Mouse (Mus musculus): ENCODE results near the gene Tapbp. TPM values are rescaled to one million over a fixed set of nuclear protein-coding genes. Genes with fewer than 3 reads are reported as not detected.
"Not testable (repeated sequence)": the region's sequence is repeated elsewhere in the genome, so short reads cannot be mapped to it uniquely, and the experiment has no call there.

Tapbp gene
- polyA plus RNA-seq (2012; fragmentation: generic; extraction: Trizol): 50.6 TPM

GRCm38 (mm10) chr17:33915671-33916250, at the start of gene Tapbp, which contains the start of gene Zbtb22:
TSS of gene Tapbp (plus strand) at chr17:33915899.
TSS of gene Zbtb22 (plus strand) at chr17:33915904.
- no peaks in the 10 kb centered on the region for H3K27me3 ChIP-seq (ENCODE audit: control insufficient read depth, insufficient read depth, insufficient read length)
- peaks cover 6% of the 10 kb centered on the region for H3K79me2 ChIP-seq (ENCODE audit: control insufficient read depth, insufficient read depth)
- H3K4me2 ChIP-seq (ENCODE audit: low read depth): peak within 1 kb of the TSS; percentile 78
- peak within 1 kb of the TSS; percentile 41 for H3K4me3 ChIP-seq
- H3K36me3 ChIP-seq (ENCODE audit: control insufficient read depth, insufficient read depth): peaks cover 11% of the 10 kb centered on the region
- H3ac ChIP-seq (ENCODE audit: control insufficient read depth, insufficient read length): no peak within 1 kb of the TSS
- TF ChIP-seq TCF12 (IDR thresholded peaks at IDR 0.05; ENCODE audit: insufficient read depth, poor library complexity, severe bottlenecking) (no peak), POLR2AphosphoS2 (IDR thresholded peaks at IDR 0.05; ENCODE audit: insufficient read length, low read depth) (peak; percentile 84), POLR2A (IDR thresholded peaks at IDR 0.05; ENCODE audit: insufficient read length, low read depth) (peak; percentile 54)

- not testable (repeated sequence) for H3K36me3 ChIP-seq (ENCODE audit: control insufficient read depth, insufficient read depth); H3K4me2 ChIP-seq (ENCODE audit: low read depth); H3K79me2 ChIP-seq (ENCODE audit: control insufficient read depth, insufficient read depth); H3K27me3 ChIP-seq (ENCODE audit: control insufficient read depth, insufficient read depth, insufficient read length); H3ac ChIP-seq (ENCODE audit: control insufficient read depth, insufficient read length); H3K4me3 ChIP-seq
Measured at GRCm38 (mm10) chr17:33873537-33873936, 42.2 kb upstream of the Tapbp start, which contains the start of gene Gm7029. TSS of gene Gm7029 (plus strand) at chr17:33873837.

- no peaks in the 10 kb centered on the region for H3K79me2 ChIP-seq (ENCODE audit: control insufficient read depth, insufficient read depth)
- H3K4me3 ChIP-seq: no peak overlapping the region
- TF ChIP-seq TCF3 (IDR thresholded peaks at IDR 0.05; ENCODE audit: insufficient read length, low read depth): no peak
- no peak for TF ChIP-seq REST (IDR thresholded peaks at IDR 0.05; ENCODE audit: insufficient read depth, insufficient read length)
- no peak for TF ChIP-seq E2F4 (IDR thresholded peaks at IDR 0.05; ENCODE audit: insufficient read depth)
- no peak for TF ChIP-seq POLR2AphosphoS2 (IDR thresholded peaks at IDR 0.05; ENCODE audit: insufficient read length, low read depth)
- TF ChIP-seq CEBPB (IDR thresholded peaks at IDR 0.05; ENCODE audit: insufficient read depth, poor library complexity, severe bottlenecking): no peak
- no peak for TF ChIP-seq MAX (IDR thresholded peaks at IDR 0.05; ENCODE audit: low read depth)
- no peak for TF ChIP-seq MYOD1 (IDR thresholded peaks at IDR 0.05; ENCODE audit: control insufficient read depth in 1 of 3, insufficient read length in 2 of 3, low read depth in 2 of 3)
- TF ChIP-seq POLR2A (IDR thresholded peaks at IDR 0.05; ENCODE audit: insufficient read length, low read depth): no peak
- no peak for TF ChIP-seq TCF12 (IDR thresholded peaks at IDR 0.05; ENCODE audit: insufficient read depth, poor library complexity, severe bottlenecking)
- TF ChIP-seq MYOG (IDR thresholded peaks at IDR 0.05; ENCODE audit: control insufficient read depth in 1 of 3, insufficient read depth in 1 of 3, insufficient read length in 2 of 3, low read depth in 2 of 3): no peak
- no peak for TF ChIP-seq USF1 (IDR thresholded peaks at IDR 0.05; ENCODE audit: low read depth)
- H3ac ChIP-seq (ENCODE audit: control insufficient read depth, insufficient read length): no peak overlapping the region
- no peaks in the 10 kb centered on the region for H3K36me3 ChIP-seq (ENCODE audit: control insufficient read depth, insufficient read depth)
- no peaks in the 10 kb centered on the region for H3K27me3 ChIP-seq (ENCODE audit: control insufficient read depth, insufficient read depth, insufficient read length)
- no peak overlapping the region for H3K4me2 ChIP-seq (ENCODE audit: low read depth)
Measured at GRCm38 (mm10) chr17:33874411-33874810, 41.3 kb upstream of the Tapbp start.

- H3K4me2 ChIP-seq (ENCODE audit: low read depth); H3K4me3 ChIP-seq; H3K27me3 ChIP-seq (ENCODE audit: control insufficient read depth, insufficient read depth, insufficient read length); H3ac ChIP-seq (ENCODE audit: control insufficient read depth, insufficient read length); H3K79me2 ChIP-seq (ENCODE audit: control insufficient read depth, insufficient read depth); H3K36me3 ChIP-seq (ENCODE audit: control insufficient read depth, insufficient read depth): not testable (repeated sequence)
Measured at GRCm38 (mm10) chr17:33875797-33876196, 39.9 kb upstream of the Tapbp start.

- H3K36me3 ChIP-seq (ENCODE audit: control insufficient read depth, insufficient read depth); H3K4me3 ChIP-seq; H3K4me2 ChIP-seq (ENCODE audit: low read depth); H3K27me3 ChIP-seq (ENCODE audit: control insufficient read depth, insufficient read depth, insufficient read length); H3ac ChIP-seq (ENCODE audit: control insufficient read depth, insufficient read length): not testable (repeated sequence)
- peaks cover 22% of the 10 kb centered on the region for H3K79me2 ChIP-seq (ENCODE audit: control insufficient read depth, insufficient read depth)
Measured at GRCm38 (mm10) chr17:33884320-33884719, 31.4 kb upstream of the Tapbp start.

- H3K4me3 ChIP-seq; H3K27me3 ChIP-seq (ENCODE audit: control insufficient read depth, insufficient read depth, insufficient read length); H3K36me3 ChIP-seq (ENCODE audit: control insufficient read depth, insufficient read depth); H3ac ChIP-seq (ENCODE audit: control insufficient read depth, insufficient read length): not testable (repeated sequence)
- Histone ChIP-seq H3K79me2 (ENCODE audit: control insufficient read depth, insufficient read depth) (peaks cover 27% of the 10 kb centered on the region), H3K4me2 (ENCODE audit: low read depth) (peak overlapping the region; percentile 79)
Measured at GRCm38 (mm10) chr17:33887802-33888201, 27.9 kb upstream of the Tapbp start.

GRCm38 (mm10) chr17:33888230-33888629, 27.5 kb upstream of the Tapbp start:
- H3K27me3 ChIP-seq (ENCODE audit: control insufficient read depth, insufficient read depth, insufficient read length); H3ac ChIP-seq (ENCODE audit: control insufficient read depth, insufficient read length); H3K4me3 ChIP-seq; H3K36me3 ChIP-seq (ENCODE audit: control insufficient read depth, insufficient read depth): not testable (repeated sequence)
- H3K79me2 ChIP-seq (ENCODE audit: control insufficient read depth, insufficient read depth): peaks cover 27% of the 10 kb centered on the region
- H3K4me2 ChIP-seq (ENCODE audit: low read depth): peak overlapping the region; percentile 79
